Mouse (Mus musculus) limb, embryonic 15.5 days (tissue): ENCODE measurements at regions not wholly inside any gene's neighbourhood (a gene's known extent, or its start where the extent isn't known, plus 50 kb on each side); places are given as distances from the start of the nearest gene placed in this dataset.
"Not testable (repeated sequence)": the region's sequence is repeated elsewhere in the genome, so short reads cannot be mapped to it uniquely, and the experiment has no call there.

Experiments used
- ATAC-seq: fragments of 200-750 bp; cut with Nextera tagmentation; 2 replicates; pipeline ENCODE4 v1.8.0; 2017; ENCODE audit warnings: low read depth, moderate TSS enrichment; ENCODE audit not compliant: insufficient number of reproducible peaks, low FRiP score, low TSS enrichment
- H3K27ac ChIP-seq: fragments of 300-500 bp; sonication (generic); 2 replicates; pipeline ENCODE4 v1.5.1; 2015; ENCODE audit warnings: moderate library complexity, mild to moderate bottlenecking, inconsistent platforms
- H3K27me3 ChIP-seq: fragments of 300-500 bp; sonication (generic); 2 replicates; pipeline ENCODE4 v1.6.1; 2015; ENCODE audit warnings: inconsistent platforms
- H3K36me3 ChIP-seq: fragments of 300-500 bp; sonication (generic); 2 replicates; pipeline ENCODE4 v1.6.1; 2015; ENCODE audit warnings: inconsistent platforms
- H3K4me1 ChIP-seq: fragments of 300-500 bp; sonication (generic); 2 replicates; pipeline ENCODE4 v1.6.1; 2015; ENCODE audit warnings: inconsistent platforms
- H3K4me2 ChIP-seq: fragments of 300-500 bp; sonication (generic); 2 replicates; pipeline ENCODE4 v1.6.1; 2015; ENCODE audit warnings: mild to moderate bottlenecking, inconsistent platforms
- H3K4me3 ChIP-seq: fragments of 300-500 bp; sonication (generic); 2 replicates; pipeline ENCODE4 v1.5.1; 2015; ENCODE audit warnings: mild to moderate bottlenecking, inconsistent platforms
- H3K9ac ChIP-seq: fragments of 300-500 bp; sonication (generic); 2 replicates; pipeline ENCODE4 v1.6.1; 2015; ENCODE audit warnings: inconsistent platforms
- H3K9me3 ChIP-seq: fragments of 300-500 bp; sonication (generic); 2 replicates; pipeline ENCODE4 v1.6.1; 2016; ENCODE audit warnings: inconsistent platforms
- WGBS: fragments of 180-500 bp; shearing (Covaris S2); methylation state at CpG from one replicate; pipeline ENCODE4 v1.1.7; 2015; 5-methylcytosine and 5-hydroxymethylcytosine counted together

GRCm38 (mm10) chr12:46393769-46394168 is 425.0 kb downstream of the Nova1 start:
- Histone ChIP-seq H3K4me1 (no peaks in the 10 kb centered on the region), H3K27ac (no peak overlapping the region), H3K4me2 (no peak overlapping the region), H3K9ac (no peak overlapping the region), H3K27me3 (peaks cover 5% of the 10 kb centered on the region; the same call in 1 of the 2 replicates), H3K36me3 (no peaks in the 10 kb centered on the region), H3K9me3 (no peaks in the 10 kb centered on the region), H3K4me3 (no peak overlapping the region)
- ATAC-seq = no peak

GRCm38 (mm10) chr12:46378914-46379313 is 439.8 kb downstream of the Nova1 start:
- H3K27ac ChIP-seq = no peak overlapping the region
- no peak overlapping the region for H3K4me2 ChIP-seq
- no peaks in the 10 kb centered on the region for H3K9me3 ChIP-seq
- H3K9ac ChIP-seq = no peak overlapping the region
- ATAC-seq = no peak
- H3K4me1 ChIP-seq = no peaks in the 10 kb centered on the region
- H3K4me3 ChIP-seq = no peak overlapping the region
- H3K27me3 ChIP-seq = no peaks in the 10 kb centered on the region
- H3K36me3 ChIP-seq = no peaks in the 10 kb centered on the region

GRCm38 (mm10) chr12:46371747-46372146 is 447.0 kb downstream of the Nova1 start:
- WGBS = 64% methylated on average over 3 of the region's 3 CpGs
- Histone ChIP-seq H3K27ac (no peak overlapping the region), H3K4me2 (no peak overlapping the region), H3K27me3 (no peaks in the 10 kb centered on the region), H3K36me3 (no peaks in the 10 kb centered on the region), H3K4me1 (no peaks in the 10 kb centered on the region), H3K4me3 (no peak overlapping the region), H3K9ac (no peak overlapping the region), H3K9me3 (no peaks in the 10 kb centered on the region)
- no peak for ATAC-seq

DNA sequence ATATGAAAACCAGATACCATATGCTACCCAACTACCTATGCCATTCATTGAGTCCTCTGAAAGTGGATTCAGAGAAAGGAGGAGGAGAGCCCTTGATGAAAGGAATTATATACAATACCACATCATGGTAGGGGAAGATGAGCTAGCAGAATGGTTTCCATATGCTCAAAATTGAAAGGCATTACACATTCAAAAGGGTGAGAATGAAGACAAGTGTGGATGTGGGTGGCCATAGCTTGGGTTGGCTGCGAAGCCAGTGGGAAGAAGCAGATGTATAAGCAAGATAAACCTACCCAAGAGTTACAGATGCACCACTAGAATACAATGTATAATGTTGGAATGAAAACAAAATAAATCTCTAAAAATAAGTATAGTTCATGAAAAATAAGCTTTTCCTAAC is 485.4 kb downstream of the Nova1 start:
- ATAC-seq = no peak
- Histone ChIP-seq H3K4me1 (no peaks in the 10 kb centered on the region), H3K4me3 (no peak overlapping the region), H3K4me2 (no peak overlapping the region), H3K9me3 (no peaks in the 10 kb centered on the region), H3K27ac (no peak overlapping the region), H3K9ac (no peak overlapping the region), H3K36me3 (no peaks in the 10 kb centered on the region), H3K27me3 (no peaks in the 10 kb centered on the region)
- 88% methylated on average over 1 of the region's 1 CpGs for WGBS

DNA sequence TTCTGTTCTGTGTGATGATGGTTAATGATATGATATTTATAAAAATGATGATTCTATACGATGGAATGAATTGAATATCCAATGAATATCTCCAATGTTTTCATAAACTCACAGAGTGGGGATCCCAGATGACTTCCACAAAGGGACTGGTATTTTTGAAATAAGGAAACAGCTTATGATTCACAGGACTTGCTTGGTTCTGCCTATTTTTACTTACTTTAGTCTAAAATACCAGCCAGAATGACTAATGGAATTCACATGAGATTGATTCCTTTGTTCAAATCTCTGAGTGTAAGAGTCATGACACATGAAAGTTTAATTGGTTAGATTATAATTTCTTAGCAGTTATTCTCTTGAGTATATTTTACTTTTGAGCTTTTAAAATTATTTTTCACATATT is 490.9 kb downstream of the Nova1 start:
- Histone ChIP-seq H3K4me3 (no peak overlapping the region), H3K9me3 (no peaks in the 10 kb centered on the region), H3K9ac (no peak overlapping the region), H3K27me3 (no peaks in the 10 kb centered on the region), H3K36me3 (no peaks in the 10 kb centered on the region), H3K27ac (no peak overlapping the region), H3K4me1 (no peaks in the 10 kb centered on the region), H3K4me2 (no peak overlapping the region)
- ATAC-seq = no peak
- 79% methylated on average over 1 of the region's 1 CpGs for whole genome bisulfite sequencing

GRCm38 (mm10) chr12:46323276-46323675 is 495.5 kb downstream of the Nova1 start:
- Histone ChIP-seq H3K9me3 (no peaks in the 10 kb centered on the region), H3K9ac (no peak overlapping the region), H3K36me3 (no peaks in the 10 kb centered on the region), H3K27me3 (no peaks in the 10 kb centered on the region), H3K27ac (no peak overlapping the region), H3K4me1 (no peaks in the 10 kb centered on the region), H3K4me3 (no peak overlapping the region), H3K4me2 (no peak overlapping the region)
- ATAC-seq = no peak
- 65% methylated on average over 3 of the region's 3 CpGs for WGBS

DNA sequence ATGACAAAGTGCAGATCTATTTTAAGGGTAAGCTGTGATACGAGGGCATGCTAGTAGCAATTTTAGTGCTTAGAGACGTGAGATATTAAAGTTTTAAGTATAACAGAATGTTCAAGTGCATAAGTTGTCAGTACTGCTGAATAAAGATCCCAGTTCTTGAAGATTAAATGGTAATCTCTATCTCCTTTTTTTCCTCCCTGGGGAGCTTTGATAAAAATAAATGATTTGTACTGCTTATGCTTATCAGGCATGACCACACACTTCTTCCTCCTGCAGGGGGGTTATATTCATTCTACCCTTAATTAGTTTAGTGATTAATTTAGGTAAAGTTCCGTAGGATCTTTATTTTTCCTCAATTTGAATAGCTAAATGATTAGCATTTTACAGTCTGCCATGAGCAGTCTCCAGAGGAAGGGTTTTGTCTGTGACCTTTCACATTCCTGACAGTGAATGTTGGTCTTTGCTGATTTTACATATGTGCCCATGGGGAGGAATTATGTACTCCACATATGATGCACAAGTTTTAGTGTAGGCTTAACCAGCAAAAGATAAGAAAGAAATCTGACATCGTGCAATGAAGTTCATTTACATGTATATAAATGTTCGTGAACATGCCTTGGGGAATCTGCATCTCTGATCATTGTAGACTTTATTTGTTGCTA is 515.5 kb downstream of the Nova1 start:
- Histone ChIP-seq H3K4me3 (no peak overlapping the region), H3K36me3 (no peaks in the 10 kb centered on the region), H3K4me2 (no peak overlapping the region), H3K27me3 (no peaks in the 10 kb centered on the region), H3K9ac (no peak overlapping the region), H3K4me1 (no peaks in the 10 kb centered on the region), H3K27ac (no peak overlapping the region), H3K9me3 (no peaks in the 10 kb centered on the region)
- no peak for ATAC-seq
- WGBS = 76% methylated on average over 5 of the region's 5 CpGs

DNA sequence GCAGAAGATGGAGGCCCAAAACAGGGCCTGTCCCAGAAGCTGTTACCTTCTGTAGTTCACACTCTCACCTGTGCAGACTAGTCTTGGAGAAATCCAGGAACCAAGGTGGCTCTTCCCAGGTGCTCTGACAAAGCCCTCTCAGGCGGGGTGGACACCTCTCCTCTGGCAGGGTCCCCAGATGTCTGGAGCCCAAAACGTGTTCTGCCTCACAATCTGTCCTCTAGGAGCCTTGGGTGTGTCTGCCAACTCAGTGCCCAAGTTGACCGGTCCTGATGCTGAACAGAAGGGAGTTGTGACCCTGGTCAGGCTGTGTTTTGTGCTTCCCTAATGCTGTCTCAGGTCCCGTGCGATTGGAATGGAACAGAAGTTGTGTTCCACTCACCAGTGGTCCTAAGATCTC is 519.8 kb downstream of the Nova1 start:
- Histone ChIP-seq H3K27ac (no peak overlapping the region), H3K27me3 (no peaks in the 10 kb centered on the region), H3K4me1 (no peaks in the 10 kb centered on the region), H3K9ac (no peak overlapping the region), H3K4me2 (no peak overlapping the region), H3K36me3 (no peaks in the 10 kb centered on the region), H3K9me3 (no peaks in the 10 kb centered on the region), H3K4me3 (no peak overlapping the region)
- no peak for ATAC-seq
- 86% methylated on average over 5 of the region's 5 CpGs for WGBS

- no peaks in the 10 kb centered on the region for H3K27me3 ChIP-seq
- no peak overlapping the region for H3K9ac ChIP-seq
- no peak for ATAC-seq
- no peak overlapping the region for H3K27ac ChIP-seq
- H3K4me3 ChIP-seq = no peak overlapping the region
- H3K36me3 ChIP-seq = no peaks in the 10 kb centered on the region
- no peak overlapping the region for H3K4me2 ChIP-seq
- H3K4me1 ChIP-seq = no peaks in the 10 kb centered on the region
- 49% methylated on average over 3 of the region's 3 CpGs for WGBS
- H3K9me3 ChIP-seq = no peaks in the 10 kb centered on the region
These were observed 534.2 kb downstream of the Nova1 start for GRCm38 (mm10) chr12:46284519-46284918.

- WGBS = 69% methylated on average over 1 of the region's 1 CpGs
- no peak overlapping the region for H3K4me2 ChIP-seq
- no peak overlapping the region for H3K27ac ChIP-seq
- no peaks in the 10 kb centered on the region for H3K4me1 ChIP-seq
- H3K9me3 ChIP-seq = no peaks in the 10 kb centered on the region
- no peak overlapping the region for H3K4me3 ChIP-seq
- H3K9ac ChIP-seq = no peak overlapping the region
- no peaks in the 10 kb centered on the region for H3K36me3 ChIP-seq
- no peaks in the 10 kb centered on the region for H3K27me3 ChIP-seq
- no peak for ATAC-seq
These were observed 570.2 kb downstream of the Nova1 start for GRCm38 (mm10) chr12:46248402-46249018.

- Histone ChIP-seq H3K27me3 (no peaks in the 10 kb centered on the region), H3K9ac (no peak overlapping the region), H3K4me3 (no peak overlapping the region), H3K27ac (no peak overlapping the region), H3K9me3 (no peaks in the 10 kb centered on the region), H3K4me1 (no peaks in the 10 kb centered on the region), H3K4me2 (no peak overlapping the region), H3K36me3 (no peaks in the 10 kb centered on the region)
- WGBS = 88% methylated on average over 3 of the region's 3 CpGs
- ATAC-seq = no peak
These were observed 573.8 kb downstream of the Nova1 start for GRCm38 (mm10) chr12:46244925-46245324.

- no peak overlapping the region for H3K4me3 ChIP-seq
- H3K36me3 ChIP-seq = no peaks in the 10 kb centered on the region
- H3K27me3 ChIP-seq = no peaks in the 10 kb centered on the region
- no peak overlapping the region for H3K27ac ChIP-seq
- H3K4me1 ChIP-seq = no peaks in the 10 kb centered on the region
- H3K9ac ChIP-seq = no peak overlapping the region
- WGBS = 70% methylated on average over 4 of the region's 4 CpGs
- no peak for ATAC-seq
- H3K9me3 ChIP-seq = no peaks in the 10 kb centered on the region
- H3K4me2 ChIP-seq = no peak overlapping the region
These were observed 586.4 kb downstream of the Nova1 start for GRCm38 (mm10) chr12:46232359-46232758.

- not testable (repeated sequence) for H3K4me2 ChIP-seq, ATAC-seq, H3K9ac ChIP-seq, H3K4me1 ChIP-seq, H3K36me3 ChIP-seq, H3K4me3 ChIP-seq, H3K27ac ChIP-seq, H3K27me3 ChIP-seq, H3K9me3 ChIP-seq
- 58% methylated on average over 1 of the region's 1 CpGs for WGBS
These were observed 603.4 kb downstream of the Nova1 start for GRCm38 (mm10) chr12:46215328-46215727.
